Mouse (Mus musculus) lung, postnatal 10 days (tissue): ENCODE data around the gene L3mbtl3.
A peak's percentile ranks its signal among the peaks of the same experiment; 100 is the strongest.

Source experiments
- DNase-seq: peaks from one replicate; pipeline ENCODE4 v3.0.0; 2021

The L3mbtl3 gene

GRCm38 (mm10) chr10:26375790-26376545 lies at the start of gene L3mbtl3:
Gene L3mbtl3, minus strand, starts transcription at chr10:26375971.
- peak; percentile 93 for DNase-seq

DNA sequence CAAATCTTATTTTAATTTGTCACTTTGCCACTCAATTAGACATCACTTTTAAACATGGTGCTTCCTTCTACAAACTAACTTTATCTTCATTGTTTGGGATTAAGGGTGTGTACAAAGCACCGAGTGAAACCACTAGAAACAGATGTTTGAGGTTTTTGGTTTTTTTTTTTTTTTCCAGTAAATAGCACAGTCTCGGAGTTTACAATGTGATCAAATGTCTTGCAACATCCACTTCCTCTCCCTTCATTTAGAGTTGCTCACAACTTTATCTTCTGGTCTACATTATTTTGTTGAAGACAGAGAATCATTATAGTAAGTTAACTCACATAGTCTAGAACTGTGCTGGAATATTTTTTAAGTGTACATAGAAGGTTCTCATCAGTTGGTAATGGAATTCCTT lies 45.4 kb upstream of the L3mbtl3 start:
- no peak for DNase-seq

DNA sequence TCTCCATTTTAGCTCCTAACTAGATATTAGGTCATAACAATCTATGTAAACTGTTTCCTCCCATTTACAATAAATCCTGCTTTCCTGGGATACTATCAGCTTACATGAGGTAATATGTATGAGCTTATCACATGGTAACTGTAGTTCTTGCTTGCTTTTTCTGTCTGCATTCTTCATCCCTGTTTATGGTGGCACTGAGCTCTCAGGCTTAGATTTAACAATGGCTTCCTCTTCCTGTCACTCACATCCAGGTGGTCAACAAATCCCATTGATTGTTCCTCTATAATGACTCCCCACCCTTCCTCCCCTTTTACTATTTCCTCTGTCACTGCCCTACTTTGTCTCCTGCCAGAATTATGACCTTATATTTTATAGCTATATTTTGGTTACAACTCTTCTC lies 12.9 kb upstream of the L3mbtl3 start:
- no peak for DNase-seq

GRCm38 (mm10) chr10:26377332-26377602 lies 1.5 kb upstream of the L3mbtl3 start:
- no peak for DNase-seq

DNA sequence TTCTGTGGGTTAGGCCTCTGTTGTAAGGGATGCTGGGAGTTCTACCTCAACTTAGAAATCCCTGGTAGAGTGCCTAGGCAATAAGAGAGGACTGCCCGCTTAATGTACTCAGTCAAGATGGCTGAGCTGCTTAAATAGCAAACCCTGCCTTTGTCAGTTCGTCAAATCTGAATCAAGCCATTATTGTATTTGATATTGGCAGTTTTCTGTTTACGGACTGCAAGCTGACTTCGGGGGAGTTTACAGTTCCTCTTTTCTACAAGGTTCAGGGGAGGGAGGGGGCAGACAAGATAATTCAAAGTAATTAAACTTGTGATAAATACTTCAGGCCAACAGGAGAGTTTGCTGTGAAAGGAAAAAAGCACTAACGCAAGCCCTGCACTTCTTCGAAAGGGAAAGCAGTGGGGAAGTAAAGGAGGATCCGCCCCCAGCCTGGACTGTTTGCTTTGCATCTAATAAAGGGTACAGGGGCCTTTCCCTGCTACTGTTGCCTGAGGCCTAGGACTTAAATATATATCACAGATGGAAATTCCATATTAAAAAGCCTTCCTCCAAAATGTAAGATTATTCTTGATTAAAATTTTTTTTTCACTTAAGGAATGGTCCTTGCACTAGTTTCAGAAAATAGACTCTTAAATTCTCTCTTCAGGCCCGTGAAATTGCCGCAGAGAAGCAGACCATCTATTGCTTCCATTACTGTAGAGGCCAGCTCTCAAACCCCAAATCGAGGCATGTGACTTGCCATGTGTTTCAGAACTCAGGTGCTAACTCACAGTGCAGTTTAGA lies 968 bp upstream of the L3mbtl3 start:
- DNase-seq: no peak

GRCm38 (mm10) chr10:26375351-26375751 lies 420 bp downstream of the L3mbtl3 start:
- DNase-seq: no peak

GRCm38 (mm10) chr10:26374436-26375311 lies 1.1 kb downstream of the L3mbtl3 start:
- peak; percentile 70 for DNase-seq

DNA sequence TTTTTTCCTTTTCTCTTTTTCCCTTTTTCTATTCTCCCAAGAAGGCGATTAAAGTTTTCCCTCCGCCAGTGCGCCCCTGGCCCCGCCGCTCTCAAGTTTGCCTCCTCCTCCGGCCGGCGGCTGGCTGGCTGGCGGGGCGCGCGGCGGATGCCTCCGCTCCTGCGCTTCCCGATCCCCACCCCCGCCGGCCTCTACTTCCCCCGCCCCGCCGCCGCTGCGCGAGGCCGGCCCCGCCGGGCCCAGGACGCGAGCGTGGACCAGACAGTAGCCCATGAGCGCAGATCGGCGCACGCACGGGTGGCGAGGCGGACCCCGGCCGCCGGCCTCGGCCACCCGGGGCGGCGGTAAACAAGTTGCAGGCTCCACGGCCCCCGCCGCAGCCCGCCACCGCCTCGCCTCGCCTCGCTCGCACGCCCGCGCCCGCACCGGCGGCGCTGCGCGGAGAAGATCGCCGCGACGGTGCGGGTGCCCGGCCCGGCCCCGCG lies 1.8 kb downstream of the L3mbtl3 start:
- DNase-seq: peak; percentile 81

DNA sequence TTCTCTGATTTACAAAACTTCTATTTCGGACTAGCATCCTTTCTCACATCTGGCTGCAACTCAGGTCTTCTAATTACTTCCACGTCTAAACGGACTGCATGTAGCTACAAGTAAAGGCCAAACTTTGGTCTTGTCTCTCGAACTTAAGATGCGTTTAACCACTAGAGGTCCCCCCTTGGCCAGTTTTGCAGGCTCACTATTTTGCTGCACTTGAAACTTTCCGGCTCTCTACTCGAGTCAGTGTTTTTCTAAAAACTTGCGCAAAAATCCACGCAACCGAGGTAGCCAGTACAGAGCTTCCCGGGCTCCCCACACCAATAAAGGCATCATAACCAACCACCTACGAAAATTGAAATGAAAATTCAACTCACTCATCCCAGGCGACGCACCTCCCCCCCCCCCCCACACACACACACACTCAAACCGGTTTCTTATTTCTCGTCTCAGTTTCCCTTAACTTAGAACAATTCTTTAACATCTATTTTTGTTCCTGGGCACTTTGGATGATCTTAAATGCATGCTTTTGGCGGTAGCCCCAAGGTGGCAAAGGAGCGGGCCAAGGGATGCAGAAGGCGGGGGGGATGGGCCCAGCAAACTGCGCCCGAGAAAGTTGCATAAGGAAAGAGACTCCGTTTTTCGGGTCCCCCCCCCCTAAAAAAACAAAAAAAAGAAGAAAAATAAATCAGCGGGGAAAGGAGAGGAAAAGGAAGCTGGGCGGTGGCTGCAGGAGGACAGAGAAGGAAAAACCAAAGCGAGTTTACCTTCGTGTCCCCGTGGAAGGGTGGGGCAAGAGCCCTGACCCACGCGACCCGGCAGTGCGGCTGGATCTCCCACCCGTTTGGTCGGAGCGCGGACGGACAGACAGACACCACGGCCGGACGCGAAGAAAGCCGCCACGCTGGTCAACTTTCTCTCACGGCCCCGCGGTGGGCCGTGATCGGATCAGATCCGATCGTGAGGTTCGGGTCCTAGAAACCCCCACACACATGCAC lies 2.5 kb downstream of the L3mbtl3 start:
- peak; percentile 94 for DNase-seq

GRCm38 (mm10) chr10:26371416-26371815 lies 4.4 kb downstream of the L3mbtl3 start:
- DNase-seq: peak; percentile 45

DNA sequence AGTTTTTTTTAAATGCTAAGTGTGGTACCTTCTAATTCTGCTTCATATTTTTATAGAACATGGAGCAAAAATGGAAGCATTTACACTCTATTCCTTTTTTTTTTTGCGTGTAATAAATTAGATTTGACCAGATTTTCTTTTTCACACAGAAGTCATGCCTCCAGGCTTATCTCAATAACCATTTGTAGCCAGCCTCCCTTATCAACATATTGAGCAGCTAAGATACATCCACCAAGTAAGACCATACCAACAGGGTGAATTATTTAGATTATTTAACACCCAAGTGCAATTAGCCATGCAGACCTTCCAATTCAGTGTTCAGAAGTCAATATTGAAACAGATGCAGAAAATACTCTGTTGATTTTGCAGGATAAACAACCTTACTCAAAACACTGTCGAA lies 10.8 kb downstream of the L3mbtl3 start:
- no peak for DNase-seq

- DNase-seq: no peak
Observed at GRCm38 (mm10) chr10:26364326-26364856, 11.4 kb downstream of the L3mbtl3 start.

- no peak for DNase-seq
Observed at GRCm38 (mm10) chr10:26363605-26364004, 12.2 kb downstream of the L3mbtl3 start.

DNA sequence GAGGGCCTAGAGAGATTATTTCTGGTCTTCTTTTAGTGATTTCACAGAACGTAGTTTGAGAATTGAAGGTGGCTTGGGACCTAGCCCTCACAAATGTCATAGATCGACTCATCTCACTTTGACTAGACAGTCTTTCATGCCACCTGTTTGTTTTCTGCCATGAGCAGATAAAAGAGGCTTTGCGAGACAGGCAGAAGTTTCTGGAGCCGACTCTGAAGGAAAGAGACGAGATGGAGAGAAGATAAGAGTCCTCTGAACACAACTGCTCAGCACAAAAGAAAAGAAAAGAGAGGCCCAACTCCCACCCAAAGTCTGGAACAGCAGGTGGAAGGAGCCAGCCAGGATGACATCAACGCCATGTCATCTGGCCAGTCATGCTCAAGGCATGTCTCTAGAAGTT lies 17.0 kb downstream of the L3mbtl3 start:
- no peak for DNase-seq

GRCm38 (mm10) chr10:26358231-26358630 lies 17.5 kb downstream of the L3mbtl3 start:
- DNase-seq: no peak

DNA sequence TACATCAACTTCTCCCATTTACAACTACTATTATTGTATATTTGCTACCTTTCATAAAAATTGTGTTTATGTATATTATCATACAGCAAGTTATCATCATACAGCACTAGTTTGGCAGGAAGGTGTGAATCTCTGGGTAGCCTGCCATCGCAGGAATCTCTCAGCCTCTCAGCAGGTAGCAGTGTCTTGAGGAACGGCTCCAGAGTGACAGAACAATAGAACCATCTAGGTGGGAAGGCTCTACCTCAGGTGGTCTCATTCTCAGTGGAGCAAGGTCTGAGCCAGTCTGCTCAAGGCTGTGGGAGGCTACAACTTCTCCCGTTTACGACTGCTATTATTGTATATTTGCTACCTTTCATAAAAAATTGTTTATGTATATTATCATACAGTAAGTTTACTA lies 22.0 kb downstream of the L3mbtl3 start:
- no peak for DNase-seq

- DNase-seq: no peak
Observed at GRCm38 (mm10) chr10:26351129-26351738, 24.5 kb downstream of the L3mbtl3 start.

- no peak for DNase-seq
Observed at GRCm38 (mm10) chr10:26350153-26350552, 25.6 kb downstream of the L3mbtl3 start.

GRCm38 (mm10) chr10:26347614-26348013 lies 28.2 kb downstream of the L3mbtl3 start:
- no peak for DNase-seq

GRCm38 (mm10) chr10:26345879-26346278 lies 29.9 kb downstream of the L3mbtl3 start:
- no peak for DNase-seq

DNA sequence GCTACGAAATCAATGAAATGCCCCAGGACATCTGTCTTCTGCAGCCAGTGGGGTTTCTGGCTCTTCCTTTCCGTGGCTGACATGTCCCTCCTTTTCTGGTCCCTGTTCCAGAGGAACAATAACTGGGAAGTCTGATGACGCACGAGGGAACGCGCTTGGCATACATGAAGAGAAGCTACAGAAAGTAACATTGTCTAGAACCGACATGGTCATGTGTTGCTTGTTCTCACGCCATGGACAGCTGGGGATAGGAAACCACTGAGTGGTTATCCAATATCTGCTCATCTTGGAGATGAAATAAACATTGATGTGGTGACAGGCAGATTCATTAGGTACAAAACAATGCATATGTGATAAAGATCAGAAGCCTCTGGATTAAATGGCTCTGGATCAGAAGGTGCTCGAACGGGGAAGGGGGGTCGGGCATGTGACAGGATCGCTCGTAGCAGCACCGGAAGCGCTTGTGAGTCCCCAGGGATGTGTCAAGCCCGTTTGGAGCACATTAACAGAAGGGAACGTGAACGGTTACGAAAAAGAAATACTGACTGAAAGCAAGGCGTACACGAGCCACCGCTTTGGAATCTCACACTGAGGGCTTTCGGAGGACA lies 37.8 kb downstream of the L3mbtl3 start:
- DNase-seq: peak; percentile 51
